In the genomic region with DNA sequence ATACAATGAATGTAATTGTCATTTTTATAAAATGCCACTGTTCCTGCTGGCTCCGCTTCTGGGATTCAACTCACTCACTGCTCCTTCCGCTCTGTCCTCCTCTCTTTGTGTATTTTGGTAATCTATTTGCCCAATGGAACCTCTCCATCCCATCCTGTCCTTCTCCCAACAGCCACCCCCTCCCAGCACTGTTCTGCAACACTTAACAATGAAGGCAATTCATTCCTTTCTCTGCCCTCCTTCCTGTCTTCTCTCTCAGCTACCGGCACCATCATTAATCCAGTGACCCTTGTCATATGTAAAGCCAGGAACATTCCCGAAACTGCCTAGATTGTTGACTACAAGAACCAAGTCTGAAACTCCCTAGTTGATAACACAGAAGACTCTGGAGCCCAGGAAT, we compare ENCODE assay signal across 20 mouse cellular contexts.
"Had no signal": no experiment of that assay in that cellular context is flagged by ENCODE, and none has a peak within 500 bp of the region (broad histone marks: within the 10 kb centered on the region; RNA-seq: fewer than 3 reads in every experiment).

No protein-coding gene starts in this region.

- H3K4me3 ChIP-seq: layer of hippocampus, adult 2 months; limb, embryonic 10.5 days; limb, embryonic 13.5 days; liver, embryonic 13.5 days; midbrain, embryonic 12.5 days; midbrain, embryonic 15.5 days; myocyte; neural tube, embryonic 13.5 days; stomach, embryonic 15.5 days had no signal

- DNase-seq: kidney, adult 2 months; layer of hippocampus, adult 9-11 months; liver; liver, embryonic 13.5 days; lung, embryonic 14.5 days; lung, postnatal 10 days; lung, postnatal 4 days; retina, postnatal 1 day; right cerebral cortex, postnatal 25 days; spleen, adult 18-20 months; thymus, postnatal 25 days had no signal

- H3K27me3 ChIP-seq: liver, embryonic 13.5 days; stomach, embryonic 15.5 days had no signal

- H3K9me3 ChIP-seq: limb, embryonic 10.5 days; limb, embryonic 13.5 days; liver, embryonic 13.5 days; midbrain, embryonic 12.5 days; midbrain, embryonic 15.5 days; neural tube, embryonic 13.5 days; stomach, embryonic 15.5 days had no signal

- H3K27ac ChIP-seq: kidney, postnatal 0 days; layer of hippocampus, adult 2 months; limb, embryonic 10.5 days; limb, embryonic 13.5 days; liver, embryonic 13.5 days; midbrain, embryonic 12.5 days; midbrain, embryonic 15.5 days; neural tube, embryonic 13.5 days; stomach, embryonic 15.5 days had no signal

- ATAC-seq: midbrain, embryonic 15.5 days had no signal

- H3K36me3 ChIP-seq: limb, embryonic 10.5 days; limb, embryonic 13.5 days; midbrain, embryonic 12.5 days; midbrain, embryonic 15.5 days; neural tube, embryonic 13.5 days; stomach, embryonic 15.5 days had no signal

- H3K4me2 ChIP-seq: limb, embryonic 13.5 days; liver, embryonic 13.5 days; lung, embryonic 14.5 days; midbrain, embryonic 12.5 days; midbrain, embryonic 15.5 days; neural tube, embryonic 13.5 days; stomach, embryonic 15.5 days had no signal

- H3K9ac ChIP-seq: limb, embryonic 13.5 days; liver, embryonic 13.5 days; lung, embryonic 14.5 days; midbrain, embryonic 12.5 days; midbrain, embryonic 15.5 days; neural tube, embryonic 13.5 days; stomach, embryonic 15.5 days had no signal
